Mouse (Mus musculus): ENCODE results near the gene Epha8.

The Epha8 gene

DNA sequence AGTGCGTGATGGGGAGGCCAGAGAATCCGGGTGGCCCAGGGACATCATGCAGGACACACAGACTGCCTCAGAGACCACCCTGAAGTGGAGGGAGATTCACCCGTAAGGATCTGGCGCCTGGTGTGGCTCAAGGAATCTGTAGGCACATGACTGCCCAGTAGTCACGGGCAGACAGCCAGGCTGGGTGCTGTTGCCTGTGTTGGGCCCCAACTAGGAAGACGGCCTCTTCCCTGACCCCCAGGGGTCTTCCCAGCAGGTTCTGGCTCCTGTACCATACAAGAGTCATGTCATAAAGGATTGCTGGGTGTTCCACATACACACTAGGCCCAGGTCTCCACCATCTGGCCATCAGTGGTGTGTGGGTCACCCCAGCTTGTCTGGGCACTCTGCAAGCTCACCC lies 2.1 kb downstream of the Epha8 start:
- no peak for DNase-seq (ENCODE audit: low spot score)

DNA sequence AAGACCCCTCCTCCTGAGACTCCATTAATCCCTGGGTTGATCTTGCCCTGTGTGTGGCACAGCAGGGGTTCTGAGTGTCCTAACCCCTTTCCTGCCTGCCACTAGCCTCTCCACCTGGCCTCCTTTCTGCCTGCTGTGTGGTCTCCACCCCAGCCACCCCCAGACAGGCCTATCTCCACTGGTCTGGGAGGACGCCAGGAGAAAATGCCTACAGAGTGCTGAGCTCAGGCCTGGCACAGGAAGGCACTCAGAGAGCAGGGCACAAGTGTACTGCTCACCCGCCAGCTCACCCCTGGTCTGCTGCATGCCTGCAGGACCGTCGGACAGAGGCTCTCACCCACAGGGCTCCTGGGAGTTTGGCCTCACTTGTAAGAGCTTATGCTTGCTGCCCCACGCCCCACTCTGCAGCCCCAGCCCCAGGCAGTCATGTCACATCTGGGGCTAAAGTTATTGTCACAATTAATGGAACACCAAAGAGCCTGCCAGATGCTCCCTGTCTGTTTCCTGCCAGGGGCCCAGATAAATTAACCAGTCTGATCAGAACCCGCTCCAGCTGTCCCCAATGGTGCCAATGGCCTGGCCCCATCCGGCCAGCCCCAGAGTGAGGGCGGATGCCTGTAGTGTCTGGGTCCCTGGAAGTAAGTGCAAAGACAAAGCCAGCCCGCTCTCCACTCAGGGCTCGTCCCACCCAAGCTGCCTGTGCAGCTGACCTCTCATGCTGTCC lies 7.2 kb downstream of the Epha8 start:
- DNase-seq (ENCODE audit: low spot score) = peak; percentile 5

DNA sequence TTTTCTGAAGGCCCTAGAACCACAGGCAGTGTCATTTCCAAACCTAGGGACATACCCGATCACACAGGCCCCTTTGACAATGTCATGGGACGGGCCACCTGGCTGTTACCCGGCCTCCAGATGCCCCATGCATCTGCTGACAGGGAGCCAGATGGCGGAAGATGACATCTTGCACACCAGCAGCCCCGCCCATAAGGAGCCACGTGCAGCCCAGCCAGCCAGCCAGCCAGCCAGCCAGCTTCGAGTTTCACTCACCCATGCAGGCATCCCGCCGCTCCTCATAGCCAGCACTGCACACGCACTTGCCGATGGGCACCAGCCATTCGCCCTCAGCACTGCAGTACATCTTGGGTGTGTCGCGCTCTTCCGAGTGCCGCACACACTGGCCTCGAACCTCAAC lies 11.2 kb downstream of the Epha8 start:
- DNase-seq (ENCODE audit: low spot score) = no peak

DNA sequence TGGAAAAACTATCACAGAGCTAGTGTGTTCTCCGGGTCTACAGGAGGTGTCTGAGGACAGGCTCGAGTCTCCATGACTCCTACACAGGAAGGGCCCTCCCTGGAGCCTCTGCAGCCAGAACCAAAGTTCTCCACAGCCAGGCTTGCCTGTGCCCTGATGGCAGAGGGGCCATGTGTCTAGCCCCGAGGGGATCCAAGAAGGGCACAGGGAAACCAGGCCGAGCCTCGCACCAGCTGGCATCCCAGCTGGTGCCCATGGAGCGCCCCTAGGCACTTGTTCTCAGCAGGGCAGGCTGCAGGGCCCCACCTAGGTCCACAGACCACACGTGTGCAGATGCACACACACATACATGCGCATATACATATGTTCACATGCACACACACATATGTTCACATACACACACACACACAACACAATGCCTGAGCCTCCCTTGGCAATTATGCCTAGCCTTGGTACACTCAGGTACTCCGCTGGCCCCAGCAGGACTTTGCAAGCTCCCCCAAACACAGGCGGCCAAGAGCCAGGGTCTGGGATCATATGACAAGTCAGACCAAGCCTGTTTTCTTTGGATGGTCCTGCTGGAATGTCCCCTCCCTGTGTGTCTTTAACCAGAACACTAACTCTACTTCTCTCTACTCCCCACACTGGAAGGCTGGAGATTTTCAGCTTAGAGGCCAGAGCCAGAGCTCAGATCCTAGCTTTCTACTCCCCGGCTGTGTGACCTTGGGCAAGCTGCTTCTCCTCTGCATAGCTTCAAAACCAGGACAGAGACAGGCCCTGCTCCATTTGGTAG lies 11.9 kb downstream of the Epha8 start:
- no peak for DNase-seq (ENCODE audit: low spot score)

DNA sequence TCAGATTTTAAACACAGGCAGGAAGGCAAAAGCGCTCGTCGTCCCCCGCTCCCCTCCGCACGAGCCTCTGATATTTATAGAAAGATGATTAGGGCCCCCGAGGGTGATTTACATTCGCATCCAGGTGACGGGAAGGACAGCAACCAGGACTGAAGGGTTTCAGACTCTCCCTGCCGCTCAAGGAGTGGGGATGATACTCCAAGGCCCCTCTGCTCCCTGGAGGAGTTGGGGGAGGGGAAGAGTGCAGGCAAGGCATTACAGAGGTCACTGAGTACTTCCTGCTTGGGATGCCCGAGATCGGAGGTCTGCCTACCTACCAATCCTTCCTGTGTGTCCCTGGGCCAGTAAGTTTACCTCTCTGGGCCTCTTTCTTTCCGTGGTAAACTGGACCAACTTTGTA lies 13.4 kb downstream of the Epha8 start:
- DNase-seq (ENCODE audit: low spot score) = no peak

DNA sequence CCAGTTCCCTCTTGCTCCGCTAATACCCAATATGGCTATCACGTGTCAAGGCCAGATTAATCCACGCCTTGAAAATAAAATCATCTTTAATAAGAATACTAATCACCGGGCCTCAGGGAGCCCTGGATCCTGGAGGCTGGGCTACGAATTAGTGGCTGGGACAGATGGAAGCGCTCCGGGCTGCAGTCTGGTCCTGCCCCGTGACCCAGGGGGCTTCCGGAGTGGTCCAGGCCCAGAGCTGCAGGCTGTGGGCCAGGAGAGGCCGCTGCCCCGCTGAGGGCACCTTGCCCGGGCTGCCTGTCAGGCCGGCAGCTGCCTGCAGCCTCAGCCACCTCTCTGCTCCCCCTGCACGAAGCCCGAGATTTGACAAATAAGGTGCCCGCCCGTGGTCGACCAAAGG lies 13.9 kb downstream of the Epha8 start:
- DNase-seq (ENCODE audit: low spot score) = no peak

DNA sequence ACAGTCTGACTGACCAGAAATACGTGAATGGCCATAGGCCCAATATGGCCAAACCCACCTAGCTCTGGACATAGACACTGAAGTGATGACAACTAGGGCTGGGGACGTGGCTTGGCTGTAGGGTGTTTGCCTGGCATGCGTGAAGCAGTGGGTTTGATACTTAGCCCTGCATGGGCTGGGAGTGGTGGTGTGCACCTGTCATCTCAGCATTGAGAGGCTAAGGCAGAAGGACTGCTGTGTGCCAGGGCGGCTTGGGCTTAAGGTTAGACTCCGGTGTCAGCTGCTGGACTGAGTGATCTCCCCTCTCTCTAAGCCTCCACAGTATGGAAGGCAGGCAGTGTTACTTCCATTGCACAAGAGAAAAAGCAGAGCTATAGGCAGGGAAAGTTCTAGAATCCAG lies 18.7 kb downstream of the Epha8 start:
- no peak for DNase-seq (ENCODE audit: low spot score)

DNA sequence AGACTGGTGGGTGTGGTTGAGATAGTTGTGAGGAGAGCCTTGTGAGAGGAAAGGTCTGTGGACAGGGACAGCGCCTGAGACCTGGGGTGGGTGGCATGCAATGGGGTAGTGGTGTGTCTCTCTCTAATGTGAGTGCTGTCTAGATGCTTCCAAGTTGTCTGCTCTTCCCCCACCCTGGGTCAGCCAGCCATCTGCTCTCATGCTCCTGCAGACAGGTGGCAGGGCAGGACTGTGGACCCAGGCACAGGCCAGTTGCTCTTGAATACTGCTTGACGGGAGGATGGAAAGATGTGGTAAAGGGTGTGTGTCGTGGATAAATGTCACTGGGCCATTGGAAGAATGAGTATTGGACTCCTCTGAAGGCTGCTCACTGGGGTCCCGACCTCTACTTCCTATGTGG lies 19.3 kb downstream of the Epha8 start:
- no peak for DNase-seq (ENCODE audit: low spot score)

DNA sequence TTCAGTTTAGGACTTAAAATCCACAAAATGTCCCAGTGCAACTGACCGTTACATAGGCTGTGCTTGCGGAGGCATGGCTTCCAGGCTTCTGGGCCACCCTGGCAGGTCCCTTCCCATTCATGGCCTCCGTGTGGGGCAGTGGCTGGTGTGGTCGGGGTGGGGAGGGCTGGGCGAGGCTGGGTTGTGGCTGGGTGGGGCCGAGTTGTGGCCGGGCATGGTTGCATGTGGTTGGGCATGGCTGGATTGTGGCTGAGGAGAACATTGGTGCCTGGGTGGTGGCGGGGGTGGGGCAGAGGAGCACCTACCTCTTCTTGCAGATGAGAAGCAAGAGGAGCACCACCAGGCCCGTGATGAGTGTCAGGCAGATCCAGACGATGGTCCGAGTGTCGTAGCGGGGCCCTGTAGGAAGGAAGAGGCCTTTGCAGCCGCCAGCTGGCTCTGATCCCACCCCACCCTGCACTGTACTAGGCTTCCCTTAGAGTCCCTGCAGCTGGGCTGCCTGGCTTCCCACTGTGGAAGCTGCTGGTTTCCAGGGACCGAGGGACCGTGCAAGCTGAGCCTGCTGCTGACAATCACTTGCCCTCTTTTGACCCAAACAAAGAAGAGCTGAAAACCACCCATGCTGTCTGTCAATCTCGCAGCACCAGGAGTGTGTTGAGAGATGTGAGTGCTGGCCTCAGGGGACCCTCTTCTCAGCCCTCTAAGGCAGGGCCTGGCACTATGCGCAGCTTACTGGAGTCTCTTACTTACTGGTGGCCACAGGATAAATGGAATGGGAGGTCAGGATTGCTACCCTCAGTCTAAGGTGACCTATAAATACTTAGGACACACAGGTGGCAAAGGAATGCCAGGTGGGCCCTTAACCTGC lies 21.6 kb downstream of the Epha8 start:
- no peak for DNase-seq (ENCODE audit: low spot score)

DNA sequence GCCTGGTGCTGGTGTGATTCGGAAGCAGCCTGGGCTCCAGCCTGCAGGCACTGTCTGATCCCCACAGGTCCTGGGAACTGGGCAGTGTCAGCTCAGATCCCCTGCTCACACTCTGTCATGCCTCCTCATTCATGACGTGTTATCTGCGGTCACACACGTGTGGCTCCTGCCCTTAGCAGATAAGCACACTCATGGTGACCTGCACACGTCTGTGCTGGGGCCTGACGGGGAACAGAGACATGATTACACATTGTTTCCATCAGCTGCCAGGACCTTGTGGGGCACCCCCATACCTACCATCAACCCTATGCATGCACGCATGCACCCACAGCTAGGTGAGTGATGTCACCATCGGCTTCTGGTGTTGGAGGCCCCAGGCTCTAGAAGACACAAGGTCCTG lies 26.1 kb downstream of the Epha8 start:
- DNase-seq (ENCODE audit: low spot score) = no peak

DNA sequence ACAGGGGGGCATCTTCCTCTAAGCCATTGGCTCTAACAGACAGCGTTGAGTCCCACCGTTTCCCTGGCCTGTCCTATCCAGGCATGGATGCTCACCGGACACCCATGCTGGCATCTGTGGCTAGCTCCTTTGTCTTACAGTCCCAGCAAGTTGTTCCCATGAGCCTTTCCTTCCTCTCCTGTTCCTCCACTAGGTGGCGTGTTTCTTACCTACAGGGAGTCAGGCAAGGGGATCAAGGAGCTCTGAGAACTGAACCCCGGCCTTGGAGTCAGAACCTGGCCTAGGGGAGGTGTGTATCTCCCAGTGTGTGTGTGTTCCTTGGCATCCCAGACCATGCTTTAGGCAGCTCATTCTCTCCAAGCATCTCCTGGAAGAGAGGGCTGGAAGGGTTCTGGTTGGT lies 27.7 kb downstream of the Epha8 start:
- peak; percentile 30 for DNase-seq (ENCODE audit: low spot score)

DNA sequence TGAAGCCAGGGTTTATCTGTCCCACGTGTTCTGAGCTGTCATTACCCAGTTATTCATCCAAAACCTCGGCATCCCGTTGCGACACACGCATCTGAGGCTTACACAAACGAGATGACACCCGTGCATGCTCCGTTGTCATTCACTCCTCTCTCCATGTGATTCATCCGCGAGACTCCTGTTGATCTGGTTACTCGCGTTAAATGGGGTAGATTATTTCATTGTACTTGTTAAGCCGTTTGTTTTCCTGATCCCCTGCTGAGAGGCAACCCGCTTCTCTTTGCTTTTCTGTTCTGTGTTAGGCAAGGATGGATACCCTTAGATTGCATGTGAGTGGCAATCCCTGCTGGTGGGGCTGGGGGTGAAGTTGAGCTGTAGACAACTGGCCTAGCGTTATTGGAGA lies 30.8 kb downstream of the Epha8 start:
- no peak for DNase-seq (ENCODE audit: low spot score)

DNA sequence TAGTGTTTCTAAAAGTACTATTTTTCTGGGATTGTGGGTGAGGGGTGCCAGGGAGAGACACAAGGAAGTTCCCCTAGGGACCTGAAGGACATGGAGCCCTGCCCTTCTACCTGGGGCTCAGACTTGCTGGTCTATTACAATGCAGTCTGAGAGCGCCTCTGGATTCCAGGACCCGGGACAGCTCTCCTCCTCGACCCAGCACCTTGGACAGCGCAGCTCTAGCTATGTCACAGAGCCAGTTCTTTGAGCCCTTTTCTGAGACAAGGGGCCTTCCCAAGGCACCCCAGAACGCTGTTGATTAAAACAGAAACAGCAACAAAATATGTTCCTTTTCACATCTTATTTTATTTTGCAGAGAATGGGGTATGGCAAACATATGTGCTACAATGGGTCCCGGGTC lies 32.1 kb downstream of the Epha8 start:
- peak; percentile 75 for DNase-seq (ENCODE audit: low spot score)

DNA sequence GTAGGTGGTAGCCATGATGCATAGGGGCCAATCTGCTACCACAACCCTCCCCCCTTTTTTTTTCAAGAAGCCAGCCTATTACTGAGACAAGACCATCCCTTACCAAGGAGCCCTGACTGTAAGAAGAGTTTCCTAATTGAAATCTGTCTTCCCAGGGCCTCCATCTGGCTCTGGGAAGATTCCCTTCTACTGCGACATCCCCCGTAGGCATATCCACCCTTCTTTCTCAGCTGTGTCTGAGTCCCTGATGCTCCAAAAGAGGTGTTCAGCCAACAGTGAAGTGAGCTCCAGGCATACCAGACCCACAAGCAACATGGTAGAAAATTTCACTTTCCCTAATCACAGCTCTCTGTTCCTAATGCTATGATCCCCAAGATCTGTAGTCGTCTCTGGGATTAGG lies 37.1 kb downstream of the Epha8 start:
- DNase-seq (ENCODE audit: low spot score) = no peak

DNA sequence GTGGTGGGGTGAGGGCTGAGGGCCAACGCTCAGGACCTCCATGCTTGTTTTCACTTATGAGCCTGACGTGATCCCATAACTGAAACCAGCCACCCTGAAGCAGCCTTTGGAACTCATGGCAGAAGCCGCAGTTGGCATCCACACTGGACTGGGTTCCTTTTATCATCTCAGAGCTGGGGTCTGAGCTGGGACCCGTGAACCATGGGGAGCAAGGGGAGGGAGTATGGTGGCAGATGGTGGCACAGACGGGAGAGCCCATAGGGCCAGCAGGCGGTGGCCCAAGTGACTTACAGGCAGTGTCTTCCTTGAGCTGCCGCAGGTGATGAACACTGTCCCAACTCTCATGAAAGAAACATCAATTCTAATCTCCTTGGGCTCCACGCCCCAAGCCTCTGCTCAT lies 37.8 kb downstream of the Epha8 start:
- no peak for DNase-seq (ENCODE audit: low spot score)

DNA sequence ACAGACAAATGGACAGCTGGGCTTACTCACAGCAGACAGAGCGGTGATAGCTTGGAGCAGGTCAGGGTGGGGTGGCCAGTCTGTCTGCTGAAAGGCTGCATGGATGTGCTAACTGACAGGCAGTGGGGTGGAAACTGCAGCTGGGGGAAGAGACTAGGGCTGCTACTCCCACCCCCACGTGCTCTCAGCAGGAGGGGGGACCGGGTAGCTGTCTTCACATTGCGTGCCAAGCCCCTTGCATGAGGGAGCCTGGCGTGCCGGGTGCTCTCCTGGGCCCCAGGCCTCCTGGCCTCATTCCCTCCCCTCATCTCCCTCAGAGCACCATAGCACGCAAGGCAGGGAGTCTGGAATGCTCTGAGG lies 39.5 kb downstream of the Epha8 start:
- DNase-seq (ENCODE audit: low spot score) = no peak

DNA sequence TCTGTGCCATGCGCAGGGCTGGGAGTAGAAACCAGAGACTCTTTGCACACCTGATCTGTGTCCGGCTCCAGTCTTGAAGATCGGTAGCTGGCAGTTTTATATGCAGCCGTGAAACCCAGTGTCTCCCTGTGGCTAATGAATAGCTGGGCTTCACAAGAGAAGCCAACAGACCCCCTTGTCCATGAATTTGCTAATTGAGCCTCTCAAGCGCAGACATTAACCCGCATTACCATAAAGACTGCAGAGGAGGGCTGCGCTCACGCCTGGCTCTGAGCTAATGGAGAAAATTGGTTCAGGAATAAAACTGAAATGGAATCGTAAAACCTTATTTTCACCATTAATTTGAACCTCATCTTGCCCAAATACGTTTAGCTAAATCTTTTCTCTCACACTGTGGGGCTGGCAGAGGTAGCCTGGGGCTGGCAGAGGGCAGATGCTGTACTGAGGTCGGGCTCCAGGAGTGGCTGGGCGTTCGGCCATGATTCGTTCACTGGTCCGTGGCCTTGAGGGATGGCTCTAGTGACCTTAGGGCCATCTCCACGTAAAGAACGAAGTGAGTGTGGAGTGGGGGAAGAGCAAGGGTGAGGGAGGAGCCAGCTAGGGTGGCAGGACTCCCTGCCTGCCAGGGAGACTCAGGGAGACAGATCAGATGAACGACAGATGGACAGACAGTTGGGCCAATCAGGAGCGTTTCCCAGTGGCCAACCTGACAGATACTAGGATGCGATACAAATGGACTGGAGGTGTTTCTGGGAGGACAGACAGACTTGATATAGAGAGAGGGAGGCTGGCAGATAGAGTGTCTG lies 40.1 kb downstream of the Epha8 start:
- DNase-seq (ENCODE audit: low spot score) = no peak

DNA sequence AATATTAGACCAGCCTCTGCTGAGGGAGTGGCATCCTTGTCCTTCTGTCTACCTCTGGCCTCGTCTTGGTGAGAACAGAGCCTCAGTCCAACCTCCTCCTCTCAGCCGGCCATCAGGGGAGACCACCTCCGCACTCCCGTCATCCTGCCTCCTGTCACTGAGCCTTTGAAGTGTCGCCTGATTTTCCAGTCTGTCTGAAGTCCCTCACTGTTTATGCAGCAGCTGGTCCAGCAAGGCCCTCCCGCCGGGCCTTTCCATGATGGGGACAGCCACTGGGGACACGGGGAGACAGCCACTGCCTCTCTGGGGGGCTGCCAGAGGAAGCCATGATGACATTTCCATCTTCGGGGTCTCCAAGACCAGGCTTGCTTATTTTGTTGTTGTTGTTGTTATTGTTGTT lies 43.8 kb downstream of the Epha8 start:
- no peak for DNase-seq (ENCODE audit: low spot score)

DNA sequence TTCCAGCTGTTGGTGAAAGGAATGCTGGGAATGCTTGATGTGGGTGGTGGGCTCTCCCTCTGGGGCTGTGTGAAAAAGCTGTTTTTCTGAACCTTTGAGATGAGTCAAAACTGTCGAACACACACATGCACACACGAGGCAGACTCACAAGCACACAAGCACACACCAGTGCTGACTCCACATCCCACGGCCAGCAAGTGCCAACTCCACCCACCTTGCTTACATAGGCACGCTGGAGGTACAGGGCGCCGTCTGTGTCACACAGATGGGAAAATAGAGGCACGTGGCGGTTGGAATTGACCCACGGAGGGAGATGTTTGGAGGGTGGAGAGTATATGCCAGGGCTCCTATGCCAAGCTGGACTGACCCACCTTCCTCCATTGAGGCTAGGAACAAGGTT lies 44.8 kb downstream of the Epha8 start:
- no peak for DNase-seq (ENCODE audit: low spot score)

DNA sequence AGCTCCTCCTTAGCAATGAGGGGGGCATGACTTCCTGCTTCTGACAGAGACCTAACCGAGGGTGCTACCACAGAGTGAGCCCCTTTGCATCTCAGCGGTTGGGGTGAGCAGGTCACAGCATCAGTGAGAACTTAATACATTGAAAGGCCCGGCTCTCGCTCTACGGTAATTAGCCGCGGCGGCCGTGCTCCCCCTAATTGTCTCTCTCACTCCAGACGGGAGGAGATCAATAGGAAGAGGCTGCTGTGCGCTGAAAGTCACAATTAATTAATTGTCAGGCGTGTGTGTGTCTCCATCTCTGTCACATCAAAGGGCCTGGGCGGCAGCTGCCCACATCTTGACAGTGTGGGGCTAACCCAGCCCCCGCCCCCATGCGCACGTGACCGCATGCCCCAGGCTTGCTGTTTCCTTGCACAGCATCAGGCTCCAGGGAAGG lies 45.4 kb downstream of the Epha8 start:
- DNase-seq (ENCODE audit: low spot score) = no peak

DNA sequence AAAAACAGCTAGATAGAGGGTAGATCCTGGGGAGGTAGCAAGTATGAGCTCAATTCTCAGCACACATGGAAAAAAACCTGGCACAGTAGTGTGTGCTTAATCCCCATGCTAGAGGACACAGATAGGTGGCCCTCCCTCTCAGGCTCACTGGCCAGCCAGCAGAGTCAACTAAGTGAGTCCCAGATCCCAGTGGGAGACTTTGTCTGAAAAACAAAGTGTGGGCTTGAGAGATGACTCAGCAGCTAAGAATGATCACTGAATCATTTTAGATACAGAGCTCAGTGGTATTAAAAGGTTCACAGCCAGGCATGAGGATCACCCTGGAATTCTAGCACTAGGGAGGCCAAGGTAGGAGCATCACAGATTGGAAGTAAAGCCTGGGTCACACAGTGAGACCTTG lies 48.8 kb downstream of the Epha8 start:
- no peak for DNase-seq (ENCODE audit: low spot score)

DNA sequence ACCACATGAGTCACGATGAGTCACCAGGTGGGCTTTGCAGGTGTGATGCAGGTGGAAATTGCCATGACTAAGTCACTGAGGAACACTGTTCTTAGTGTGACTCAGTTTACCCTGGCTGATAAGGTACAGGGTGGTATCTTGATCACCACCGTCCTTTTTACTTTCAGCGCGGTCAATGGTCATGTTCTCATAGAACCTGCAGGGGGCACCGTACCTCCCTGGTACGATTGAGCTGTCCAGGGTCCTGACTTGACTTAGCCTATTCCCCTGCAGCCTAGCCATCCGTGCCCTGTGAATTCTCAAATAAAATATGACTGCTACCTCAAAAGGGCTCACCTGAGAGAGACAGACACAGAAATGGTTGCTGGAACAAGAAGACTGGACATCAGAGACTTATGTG lies 49.6 kb downstream of the Epha8 start:
- peak; percentile 69 for DNase-seq (ENCODE audit: low spot score)

Data from adipocyte (in vitro differentiated cells).